Mouse (Mus musculus) heart, adult 11 months (tissue): ENCODE measurements at regions not wholly inside any gene's neighbourhood (a gene's known extent, or its start where the extent isn't known, plus 50 kb on each side); places are given as distances from the start of the nearest gene placed in this dataset.

Experiments used
- DNase-seq: peaks from one replicate; pipeline ENCODE4 v3.0.0; 2022

DNA sequence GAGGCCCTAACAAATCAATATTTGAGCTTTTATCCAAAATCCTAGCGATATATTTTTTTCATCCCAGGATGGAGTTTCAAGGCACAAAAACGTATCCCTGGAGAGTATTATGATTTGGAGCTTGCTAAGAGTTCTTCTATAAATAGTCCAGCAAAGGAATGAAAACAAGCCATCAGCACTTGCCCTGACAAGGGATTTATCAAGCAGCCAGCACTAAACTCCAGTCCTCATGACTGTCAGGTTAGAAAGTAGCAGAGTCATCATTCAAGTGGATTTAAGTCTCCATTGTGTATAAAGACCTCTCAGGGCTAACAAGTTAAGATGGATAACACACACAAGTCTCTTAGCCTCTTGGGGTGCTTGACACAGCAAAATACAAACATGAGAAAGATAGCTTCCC, 148.6 kb upstream of the Ust start:
- DNase-seq = peak; percentile 73

DNA sequence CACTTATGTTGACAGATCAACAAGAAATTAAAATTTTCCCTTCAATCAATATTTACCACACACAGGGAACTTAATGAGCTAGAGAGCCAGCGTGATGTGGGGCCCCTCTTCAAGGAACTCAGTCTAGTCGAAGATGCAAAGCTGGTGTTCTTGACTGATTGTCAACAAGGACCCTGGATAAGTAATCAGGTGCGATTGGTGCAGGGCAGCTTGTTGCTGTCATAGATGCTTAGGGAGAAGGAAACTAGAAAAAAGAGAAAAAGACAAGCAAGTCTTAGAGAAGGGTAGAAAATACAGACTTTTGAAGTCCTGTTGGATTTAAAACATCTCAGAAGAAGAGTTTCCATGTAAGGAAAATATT, 140.3 kb upstream of the Ust start:
- DNase-seq = no peak

DNA sequence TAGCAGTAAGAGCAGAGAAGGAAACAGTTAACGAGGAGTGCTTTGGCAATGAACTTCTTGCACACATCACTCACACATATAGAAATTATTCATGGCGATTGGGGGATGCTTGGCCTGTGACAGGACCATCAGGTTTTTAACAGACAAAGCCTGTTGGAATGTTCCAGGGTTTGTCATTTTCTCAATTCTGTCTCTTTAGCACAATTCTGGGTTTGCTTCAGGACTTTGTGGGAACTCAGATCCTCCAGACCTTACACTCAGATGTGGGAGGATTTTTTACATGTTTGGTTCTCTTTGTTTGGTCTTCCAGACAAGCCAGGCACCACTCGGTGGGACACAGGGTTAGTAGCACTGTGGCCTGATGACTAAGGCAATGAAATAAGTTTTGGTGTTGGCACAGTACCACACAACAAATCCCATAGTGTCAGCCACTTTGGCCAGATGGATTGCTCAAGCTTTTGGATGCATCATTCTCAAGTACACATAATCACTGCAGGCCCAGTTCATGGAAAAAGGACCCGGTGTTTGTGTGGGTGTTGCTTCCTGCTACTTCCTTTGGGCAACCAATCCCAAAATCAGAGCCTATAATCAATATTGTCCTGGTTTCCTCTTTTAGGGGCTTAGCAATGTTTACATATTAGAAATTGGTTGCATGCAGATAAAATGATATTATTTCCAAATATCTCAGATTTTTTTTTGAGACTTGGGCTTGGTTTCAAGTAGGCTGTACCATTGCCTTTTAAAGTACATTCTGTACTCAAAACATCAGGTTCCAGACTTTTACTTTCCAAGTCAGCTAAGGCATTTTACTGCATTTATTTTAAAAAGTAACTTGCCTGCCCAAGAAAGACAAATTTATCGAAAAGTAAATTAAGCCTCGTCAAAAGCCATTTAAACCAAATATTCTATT, 139.7 kb upstream of the Ust start:
- peak; percentile 97 for DNase-seq

DNA sequence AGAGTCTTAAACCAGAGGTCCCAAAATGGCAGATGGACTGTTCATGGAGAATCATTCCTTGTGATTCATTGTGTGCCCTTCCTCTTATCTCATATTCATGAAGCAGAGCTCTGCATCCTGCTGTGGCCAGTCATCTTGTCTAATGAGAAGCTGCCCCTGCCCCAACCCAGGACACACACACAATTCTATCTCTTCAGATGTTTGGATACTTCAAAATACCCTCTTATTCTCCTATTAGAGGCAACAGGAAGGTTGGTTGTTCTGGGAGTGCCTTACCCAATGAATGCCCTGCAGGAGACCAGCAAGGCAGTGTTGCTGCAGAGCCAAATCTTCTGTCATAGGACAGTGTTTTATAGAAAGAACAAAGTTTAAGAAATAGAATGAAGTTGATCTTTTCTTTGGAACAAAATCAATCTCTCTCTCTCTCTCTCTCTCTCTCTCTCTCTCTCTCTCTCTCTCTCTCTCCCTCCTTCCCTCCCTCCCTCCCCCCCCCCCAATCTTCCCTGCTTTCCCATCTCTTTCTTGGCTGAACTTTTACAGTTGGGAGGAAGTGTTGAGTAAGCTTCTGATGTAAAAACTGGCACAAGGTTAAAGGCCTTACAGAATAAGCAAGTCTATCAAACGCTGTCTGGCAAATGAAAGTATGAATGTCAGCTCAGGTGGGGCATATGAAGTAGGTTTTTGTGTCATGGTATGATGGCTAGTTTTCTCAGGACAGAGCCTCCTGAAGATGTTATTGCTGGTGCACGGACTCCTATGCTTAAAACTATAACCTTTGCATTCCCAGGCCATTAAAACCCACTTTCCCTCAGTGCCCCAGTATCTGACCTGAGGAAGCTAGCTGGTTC, 138.8 kb upstream of the Ust start:
- DNase-seq = peak; percentile 85

DNA sequence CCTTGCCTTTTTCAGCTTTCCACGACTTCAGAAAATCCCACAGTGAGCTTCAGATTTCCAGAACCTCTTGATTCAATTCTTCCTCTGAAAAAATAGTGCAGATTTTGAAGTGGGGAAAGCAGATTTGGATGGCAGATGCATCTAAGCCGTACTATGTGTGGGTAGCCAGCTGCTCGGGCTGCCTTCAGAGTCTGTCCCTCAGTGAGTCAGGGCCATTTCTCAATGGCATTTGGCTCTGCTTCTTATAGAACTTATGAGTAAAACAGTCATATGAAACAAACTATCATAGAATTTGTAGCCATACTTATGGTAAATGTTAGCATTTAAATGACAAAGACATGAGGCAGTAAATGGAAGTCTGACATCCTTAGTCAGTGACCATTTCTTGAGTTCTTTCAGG, 135.0 kb upstream of the Ust start:
- DNase-seq = no peak

DNA sequence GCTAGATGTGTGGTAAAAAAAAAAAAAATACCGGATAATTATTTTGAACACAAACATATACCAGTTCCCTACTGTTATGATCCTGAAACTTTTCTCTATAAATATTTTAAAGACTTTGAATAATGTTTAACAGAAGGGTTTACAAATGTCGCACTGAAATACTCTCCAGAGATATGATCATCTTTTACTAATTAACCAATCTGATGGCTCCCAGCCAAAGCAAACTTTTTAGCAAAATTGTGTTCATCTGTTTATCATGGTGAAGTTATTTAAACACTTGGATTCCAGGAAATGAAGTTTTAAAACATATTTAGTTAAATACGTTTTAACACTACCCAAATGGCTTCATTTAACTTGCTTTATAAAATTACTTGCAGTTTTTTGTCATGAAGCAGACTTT, 123.6 kb upstream of the Ust start:
- DNase-seq = no peak

DNA sequence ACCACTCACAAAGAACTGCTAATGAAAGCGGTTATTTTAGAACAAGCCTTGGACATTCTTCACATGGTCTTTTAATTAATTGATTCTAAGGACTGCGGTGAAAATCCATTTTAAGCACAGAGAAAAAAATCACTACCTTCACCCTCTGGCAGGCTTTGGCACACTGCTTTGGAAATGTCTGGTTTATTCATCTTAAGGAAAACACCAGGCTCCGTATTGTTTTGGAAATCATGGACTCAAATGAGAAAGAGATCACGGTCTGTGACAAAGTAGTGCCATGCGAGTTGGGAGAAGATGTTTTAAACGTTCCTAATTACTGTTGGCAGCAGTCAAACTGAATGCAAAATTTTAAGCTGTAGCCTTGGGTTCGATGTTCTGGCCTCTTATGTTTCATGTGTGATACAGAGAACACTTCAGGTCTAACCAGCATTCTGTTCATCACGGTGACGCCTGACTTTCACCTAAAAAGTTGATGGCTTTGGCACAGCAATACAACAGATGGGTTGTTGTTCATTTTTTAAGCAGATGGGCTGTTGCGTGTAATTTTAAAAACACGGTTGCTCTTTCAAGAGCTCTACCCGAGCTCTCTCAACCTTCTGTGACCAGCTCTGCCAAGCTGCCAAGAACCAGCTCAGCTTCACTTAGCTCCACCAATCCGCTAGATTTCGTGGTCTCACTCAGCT, 105.7 kb upstream of the Ust start:
- no peak for DNase-seq

DNA sequence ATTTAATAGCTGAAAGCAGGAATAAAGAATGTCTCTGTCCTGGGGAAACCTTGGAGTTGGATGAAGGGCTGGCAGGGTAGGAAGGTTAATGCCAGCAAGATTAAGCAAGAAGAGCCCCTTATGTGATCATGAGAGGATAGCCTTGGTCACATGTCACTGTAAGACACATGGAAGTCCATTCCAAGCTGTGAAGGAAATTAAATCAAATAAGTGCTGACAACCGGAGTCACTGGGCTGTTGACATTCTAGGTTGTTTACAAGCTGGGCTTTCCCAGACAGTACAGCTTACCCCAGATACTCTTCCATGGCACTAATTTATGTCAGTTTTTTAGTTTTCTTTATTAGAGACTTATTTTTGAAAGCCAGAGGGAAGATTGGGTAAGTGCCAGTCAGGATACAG, 100.1 kb upstream of the Ust start:
- no peak for DNase-seq

DNA sequence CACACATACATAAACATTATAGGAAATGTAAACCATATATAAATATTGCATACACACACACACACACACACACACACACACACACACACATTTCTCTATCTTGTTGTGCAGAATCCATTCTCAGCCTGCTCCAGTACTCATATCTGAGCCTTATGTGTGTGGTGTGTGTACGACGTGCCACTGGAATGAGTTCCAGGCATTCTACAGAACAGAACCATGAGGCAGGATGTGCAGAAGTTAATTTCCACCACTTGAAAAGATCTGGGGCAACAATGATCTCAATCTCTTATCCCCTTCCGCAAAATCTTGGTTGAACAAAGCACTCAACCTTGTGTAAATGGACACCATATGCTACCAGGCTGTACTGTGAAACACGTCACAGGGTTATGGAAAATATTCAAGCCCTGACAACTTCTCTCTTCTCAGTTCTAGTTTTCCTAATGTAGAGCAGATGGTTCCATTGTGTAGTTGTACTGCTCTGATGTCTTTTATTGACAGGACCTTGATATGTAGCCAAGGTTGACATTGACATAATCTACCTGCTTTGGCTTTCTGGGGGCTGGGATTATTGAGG, 96.9 kb upstream of the Ust start:
- DNase-seq = peak; percentile 9

DNA sequence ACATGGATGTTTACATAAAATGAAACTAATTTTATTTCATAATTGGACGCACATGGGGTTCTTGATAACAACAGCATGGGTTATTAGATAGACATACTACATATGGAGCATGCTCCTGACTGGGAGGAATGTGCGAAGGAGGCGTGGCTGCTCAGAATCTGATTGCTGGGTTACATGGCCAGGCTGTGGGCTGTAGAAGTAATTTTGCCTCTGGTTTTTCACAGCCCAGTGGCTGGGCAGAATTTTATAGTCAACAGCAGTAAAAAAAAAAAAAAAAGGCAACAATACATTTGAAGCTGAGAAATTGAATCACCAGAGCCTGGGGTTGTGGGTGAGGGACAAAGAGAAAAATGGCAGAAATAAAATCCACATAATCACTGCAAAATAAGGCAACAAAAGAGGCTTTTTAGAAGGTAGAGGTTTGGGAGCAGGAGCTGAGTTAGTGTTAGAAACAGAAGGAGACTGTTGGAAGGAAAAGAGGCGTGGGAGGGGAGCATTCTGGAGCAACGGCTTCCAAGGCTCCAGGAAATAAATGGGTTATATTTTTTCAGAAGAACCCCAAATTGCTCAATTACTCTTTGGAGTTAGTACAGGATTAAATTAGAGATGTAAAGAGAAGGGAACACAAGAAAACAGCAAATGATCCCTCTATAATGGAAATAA, 71.4 kb upstream of the Ust start:
- no peak for DNase-seq

DNA sequence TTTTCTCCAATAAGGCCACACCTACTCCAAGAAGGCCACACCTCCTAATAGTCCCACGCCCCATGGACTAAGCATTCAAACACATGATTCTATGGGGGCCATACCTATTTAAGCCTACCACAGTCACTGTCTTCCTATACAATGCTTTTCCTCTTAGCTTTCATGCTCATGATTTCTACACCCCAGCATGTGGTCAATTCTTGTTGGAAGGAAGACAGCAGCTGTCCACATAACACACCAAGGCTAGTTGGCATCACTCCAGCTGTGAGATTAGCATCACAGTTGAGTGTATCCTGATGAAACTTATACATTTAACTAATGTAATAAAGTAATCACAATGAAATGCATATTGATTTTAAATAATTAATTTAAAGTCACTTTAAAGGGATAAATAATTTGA, 70.5 kb upstream of the Ust start:
- DNase-seq = no peak

DNA sequence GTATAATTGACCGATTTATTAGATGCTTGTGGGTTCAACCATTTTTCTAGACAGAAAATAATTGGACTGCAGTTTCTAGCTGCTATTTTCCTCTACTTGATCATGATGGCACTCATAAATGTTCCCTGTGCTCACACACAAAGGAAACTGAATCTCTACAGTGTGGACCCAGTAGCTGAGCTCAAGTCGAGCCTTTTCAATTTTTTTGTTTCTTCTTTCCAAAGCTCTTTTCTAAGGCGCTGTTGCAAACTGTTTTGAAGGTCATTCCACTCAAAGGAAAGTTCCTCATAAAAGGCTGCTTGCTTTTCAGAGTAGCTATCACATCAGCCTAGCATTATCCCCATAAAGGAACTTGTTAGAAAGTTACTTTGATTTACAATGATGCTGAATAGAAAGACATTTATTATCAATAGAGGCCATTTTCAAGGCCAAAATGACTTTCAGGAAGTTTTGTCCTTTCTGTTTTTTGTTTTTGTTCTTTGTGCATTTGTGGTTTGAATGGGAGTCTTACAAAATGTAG, 65.8 kb upstream of the Ust start:
- no peak for DNase-seq

DNA sequence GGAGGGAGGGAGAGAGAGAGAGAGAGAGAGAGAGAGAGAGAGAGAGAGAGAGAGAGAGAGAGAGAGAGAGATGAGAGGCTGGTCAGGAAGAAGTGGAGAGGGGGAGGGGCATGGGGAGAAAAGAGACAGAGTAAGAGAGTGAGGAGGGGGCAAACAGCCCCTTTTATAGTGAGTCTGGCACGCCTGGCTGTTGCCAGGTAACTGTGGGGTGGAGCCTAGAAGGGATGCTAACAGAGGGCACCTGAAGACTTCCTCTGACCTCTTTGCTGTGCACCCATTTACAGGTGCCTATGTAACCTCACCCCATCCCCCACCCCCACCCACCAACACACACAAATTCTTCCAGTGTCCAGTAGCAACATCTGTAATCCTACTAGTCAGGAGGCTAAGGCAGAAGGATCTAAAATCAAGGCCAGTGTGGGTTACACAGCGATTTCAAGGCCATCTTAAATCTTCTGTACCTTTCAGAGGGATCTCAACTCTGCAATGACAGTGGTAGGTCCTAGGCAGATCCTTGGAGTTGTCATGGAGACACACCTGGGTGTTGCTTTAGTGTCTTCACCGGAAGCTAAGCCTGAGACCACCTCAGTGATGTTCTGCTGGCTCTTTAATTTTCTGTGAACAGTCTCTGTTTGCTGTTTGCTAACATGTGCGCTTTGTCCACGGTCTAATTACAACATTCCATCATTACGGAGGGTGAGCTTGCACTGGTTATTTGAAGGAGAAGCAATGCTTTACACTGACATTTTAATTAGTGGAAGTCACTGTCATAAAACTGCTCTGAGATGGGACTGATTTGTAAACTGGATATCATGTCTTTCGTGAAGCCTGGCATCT, 65.1 kb upstream of the Ust start:
- DNase-seq = no peak

DNA sequence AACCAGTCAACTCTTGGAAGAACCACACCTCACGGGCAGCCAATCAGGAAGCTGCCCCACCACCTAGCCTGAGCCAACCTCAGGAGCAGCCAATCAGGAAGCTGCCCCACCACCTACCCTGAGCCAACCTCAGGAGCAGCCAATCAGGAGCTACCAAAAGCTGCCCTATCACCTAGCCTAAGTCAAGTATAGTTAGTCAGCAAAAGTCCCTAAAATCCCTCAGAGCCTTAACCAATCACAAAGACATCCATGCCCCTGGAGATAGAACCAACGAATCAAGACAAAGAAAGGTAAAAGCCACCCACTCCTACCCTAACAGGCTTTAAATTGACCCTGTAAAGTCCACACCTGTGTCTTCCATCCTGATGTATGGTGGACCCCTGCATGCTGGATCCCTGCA, 61.7 kb upstream of the Ust start:
- DNase-seq = no peak

DNA sequence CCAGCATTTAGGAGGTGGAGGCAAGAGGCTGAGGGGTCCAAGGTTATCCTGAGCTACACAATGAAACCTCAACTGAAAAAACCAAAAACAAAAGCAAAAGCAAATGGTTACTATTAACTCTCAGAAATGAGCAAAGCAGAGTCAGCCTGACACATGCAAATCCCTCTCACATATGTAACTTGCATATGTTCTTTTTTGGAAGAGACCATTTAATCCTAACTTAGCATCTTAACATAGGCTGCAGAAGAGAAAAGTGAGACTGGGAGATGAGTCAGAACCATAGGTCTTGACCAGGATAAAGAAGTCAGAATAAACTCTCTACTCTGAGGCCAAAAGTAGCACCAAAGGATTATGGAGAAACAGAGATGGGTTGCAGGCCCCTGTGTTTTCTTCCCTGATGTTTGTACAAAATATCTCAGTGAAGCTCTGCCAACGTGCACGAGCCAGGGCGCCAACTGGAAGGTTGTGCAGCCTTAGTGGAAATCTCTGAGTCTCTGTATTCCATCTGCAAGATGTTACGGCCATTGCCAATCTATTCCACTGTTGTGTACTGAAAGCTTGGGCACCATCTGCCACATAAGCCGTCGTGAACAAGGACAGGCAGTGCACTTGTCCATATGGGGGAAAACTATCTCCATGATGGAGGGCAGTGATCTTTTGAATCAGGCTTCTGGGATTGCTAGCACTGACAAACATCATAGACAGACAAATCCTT, 59.2 kb upstream of the Ust start:
- DNase-seq = no peak
